Mouse (Mus musculus) MEL (cell line): ENCODE measurements around the gene Hist1h3b. TPM values are rescaled to one million over a fixed set of nuclear protein-coding genes. Genes with fewer than 3 reads are reported as not detected.

Experiments
- DNase-seq: peaks from one replicate; pipeline ENCODE4 v3.0.0; 2011; ENCODE audit warnings: low read depth, low spot score
- H3K27ac ChIP-seq: 2 replicates; pipeline ENCODE4 v1.5.1; 2012; ENCODE audit warnings: low read depth, mild to moderate bottlenecking, control low read depth, low read length, moderate library complexity; ENCODE audit not compliant: control insufficient read depth
- H3K27me3 ChIP-seq, 2 experiments: fragments of 150-350 bp in 1 of 2; sonication (generic) in 1 of 2; 2 replicates each; pipeline ENCODE4 v1.6.1; 2012; ENCODE audit warnings: low read length in 2 of 2, mild to moderate bottlenecking in 2 of 2, improper control_type of control experiment in 1 of 2, moderate library complexity in 1 of 2; ENCODE audit not compliant: insufficient read depth in 2 of 2, control insufficient read depth in 1 of 2
- H3K36me3 ChIP-seq, 2 experiments: 2 replicates each; pipeline ENCODE4 v1.6.1; 2012 to 2014; ENCODE audit warnings: low read length in 2 of 2, improper control_type of control experiment in 1 of 2, inconsistent platforms in 1 of 2, mild to moderate bottlenecking in 1 of 2; ENCODE audit not compliant: insufficient read depth in 2 of 2, control insufficient read depth in 1 of 2
- H3K4me1 ChIP-seq, 2 experiments: fragments of 150-350 bp in 1 of 2; sonication (generic) in 1 of 2; 2 replicates each; pipeline ENCODE4 v1.6.1; 2012; ENCODE audit warnings: low read length in 2 of 2, improper control_type of control experiment in 1 of 2, mild to moderate bottlenecking in 1 of 2; ENCODE audit not compliant: insufficient read depth in 2 of 2, control insufficient read depth in 1 of 2
- H3K4me3 ChIP-seq, 2 experiments: fragments of 150-350 bp in 1 of 2; sonication (generic) in 1 of 2; 2 replicates each; pipeline ENCODE4 v1.5.1; 2012; ENCODE audit warnings: low read depth in 2 of 2, low read length in 2 of 2, mild to moderate bottlenecking in 2 of 2, moderate library complexity in 2 of 2, control low read depth in 1 of 2, improper control_type of control experiment in 1 of 2; ENCODE audit not compliant: control insufficient read depth in 1 of 2, insufficient read depth in 1 of 2
- H3K79me2 ChIP-seq: 2 replicates; pipeline ENCODE4 v1.6.1; 2012; ENCODE audit warnings: mild to moderate bottlenecking, low read length, moderate library complexity; ENCODE audit not compliant: control insufficient read depth, poor library complexity, insufficient read depth
- H3K9ac ChIP-seq: 2 replicates; pipeline ENCODE4 v1.6.1; 2012; ENCODE audit warnings: low read depth, mild to moderate bottlenecking, control low read depth, low read length, moderate library complexity; ENCODE audit not compliant: control insufficient read depth, poor library complexity, severe bottlenecking
- H3K9me3 ChIP-seq: fragments of 150-350 bp; sonication (generic); replicated peaks from 2 replicates; pipeline ENCODE4 v1.6.1; 2012; ENCODE audit warnings: mild to moderate bottlenecking, low read length, improper control_type of control experiment, moderate library complexity; ENCODE audit not compliant: insufficient read depth
- CTCF ChIP-seq, 3 experiments: IDR thresholded peaks in 2 of 3; conservative IDR thresholded peaks in 1 of 3; 2 replicates each; pipeline ENCODE4 v1.5.1; 2011 to 2012; ENCODE audit warnings: low read length in 3 of 3, low read depth in 2 of 3, mild to moderate bottlenecking in 2 of 3, improper control_type of control experiment in 1 of 3, inconsistent platforms in 1 of 3, mixed read lengths in 1 of 3, moderate library complexity in 1 of 3; ENCODE audit not compliant: control insufficient read depth in 1 of 3, insufficient read depth in 1 of 3, poor library complexity in 1 of 3, severe bottlenecking in 1 of 3
- E2F4 ChIP-seq: IDR thresholded peaks from 2 replicates; pipeline ENCODE4 v1.6.1; 2011; ENCODE audit warnings: low read depth, low read length, improper control_type of control experiment, borderline replicate concordance
- ETS1 ChIP-seq: IDR thresholded peaks from 2 replicates; pipeline ENCODE4 v1.6.1; 2012; ENCODE audit warnings: low read depth, mild to moderate bottlenecking, inconsistent platforms, low read length, improper control_type of control experiment, moderate library complexity
- HCFC1 ChIP-seq: IDR thresholded peaks from 2 replicates; pipeline ENCODE4 v1.6.1; 2012; ENCODE audit warnings: low read depth, mild to moderate bottlenecking, inconsistent platforms, low read length, improper control_type of control experiment, moderate library complexity
- JUND ChIP-seq: IDR thresholded peaks from 2 replicates; pipeline ENCODE4 v1.6.1; 2011; ENCODE audit warnings: low read depth, mild to moderate bottlenecking, improper control_type of control experiment, low read length
- MAX ChIP-seq: IDR thresholded peaks from 2 replicates; pipeline ENCODE4 v1.6.1; 2011; ENCODE audit warnings: low read length, improper control_type of control experiment
- MEF2A ChIP-seq: IDR thresholded peaks from 2 replicates; pipeline ENCODE4 v1.6.1; 2014; ENCODE audit warnings: low read depth, mild to moderate bottlenecking, inconsistent platforms, low read length, improper control_type of control experiment; ENCODE audit not compliant: poor library complexity, insufficient replicate concordance, severe bottlenecking; ENCODE audit errors: extremely low read depth
- NELFE ChIP-seq: IDR thresholded peaks from 2 replicates; pipeline ENCODE4 v1.6.1; 2011; ENCODE audit warnings: low read depth, low read length, improper control_type of control experiment
- POLR2A ChIP-seq, 2 experiments: IDR thresholded peaks; 2 replicates each; pipeline ENCODE4 v1.6.1; 2011 to 2012; ENCODE audit warnings: low read length in 2 of 2, mild to moderate bottlenecking in 2 of 2, control low read depth in 1 of 2, improper control_type of control experiment in 1 of 2, low read depth in 1 of 2, moderate library complexity in 1 of 2; ENCODE audit not compliant: control insufficient read depth in 1 of 2, insufficient read depth in 1 of 2, poor library complexity in 1 of 2
- POLR2AphosphoS5 ChIP-seq: IDR thresholded peaks from 2 replicates; pipeline ENCODE4 v1.6.1; 2012; ENCODE audit warnings: low read depth, borderline replicate concordance, mild to moderate bottlenecking, inconsistent platforms, low read length, moderate library complexity, mixed read lengths
- SIN3A ChIP-seq: IDR thresholded peaks from 2 replicates; pipeline ENCODE4 v1.6.1; 2012; ENCODE audit warnings: low read length, improper control_type of control experiment, inconsistent platforms
- SMC3 ChIP-seq: IDR thresholded peaks from 2 replicates; pipeline ENCODE4 v1.6.1; 2011; ENCODE audit warnings: low read depth, low read length, improper control_type of control experiment
- TAL1 ChIP-seq: IDR thresholded peaks from 2 replicates; pipeline ENCODE4 v1.6.1; 2012; ENCODE audit warnings: mild to moderate bottlenecking, inconsistent platforms, low read length, moderate library complexity, mixed read lengths
- TBP ChIP-seq: IDR thresholded peaks from 2 replicates; pipeline ENCODE4 v1.8.0; 2011; ENCODE audit warnings: low read depth, low read length, improper control_type of control experiment
- ZMIZ1 ChIP-seq: IDR thresholded peaks from 2 replicates; pipeline ENCODE4 v1.6.1; 2012; ENCODE audit warnings: low read depth, mild to moderate bottlenecking, inconsistent platforms, low read length, improper control_type of control experiment, moderate library complexity
- polyA plus RNA-seq, 2 experiments: library from polyadenylated mRNA; stranded (reverse) in 1 of 2; unstranded in 1 of 2; fragments of >175 nt in 1 of 2; fragments of >200 nt in 1 of 2; gene quantifications; 2 replicates each; pipeline versions ENCODE4 v1.2.1 to v1.2.4; 2012; ENCODE audit warnings: low replicate concordance in 2 of 2, low read depth in 1 of 2; ENCODE audit not compliant: insufficient read length in 2 of 2, insufficient read depth in 1 of 2, missing spikeins in 1 of 2
- total RNA-seq: library from RNA; depleted of rRNA; stranded (reverse); fragments of 300-350 nt; gene quantifications from 2 replicates; pipeline ENCODE4 v1.2.3, GENCODE M21; 2012

Hist1h3b gene
- total and polyA plus RNA-seq, 3 experiments, result 6.6 to 1,725 TPM; not detected in 1

GRCm38 (mm10) chr13:23759916-23760239 lies 7.8 kb downstream of the Hist1h3b start:
- H3K9me3 ChIP-seq, result no peaks in the 10 kb centered on the region
- H3K79me2 ChIP-seq, result no peaks in the 10 kb centered on the region; the same call in 1 of the 2 replicates
- peaks cover 0 to 47% of the 10 kb centered on the region in 2 experiments; a peak in 2 of 4 replicates for H3K36me3 ChIP-seq
- no peaks in the 10 kb centered on the region for H3K27me3 ChIP-seq
- H3K9ac ChIP-seq, result peak overlapping the region; percentile 81
- peaks cover 0 to 19% of the 10 kb centered on the region in 2 experiments; a peak in 2 of 4 replicates for H3K4me1 ChIP-seq
- no peak for DNase-seq
- H3K4me3 ChIP-seq, result peak overlapping the region in 1 of 2 experiments; percentile 27; a peak in 2 of 4 replicates
- 0 out of 6 replicates have a peak, but pooled peaks of 1 of the 3 experiments have one; percentile 31 for TF ChIP-seq CTCF (IDR thresholded peaks at IDR 0.05 in 2 of 3, conservative IDR thresholded peaks at IDR 0.05 in 1 of 3; ENCODE audit: control insufficient read depth in 1 of 3, insufficient read depth in 1 of 3, low read depth in 2 of 3, low read length in 3 of 3, poor library complexity in 1 of 3, severe bottlenecking in 1 of 3)
- no peak for TF ChIP-seq MEF2A
- H3K27ac ChIP-seq, result peak overlapping the region; percentile 97

- H3K4me3 ChIP-seq, result peak overlapping the region; percentile 1 to 27; a peak in 3 of 4 replicates
- no peaks in the 10 kb centered on the region for H3K9me3 ChIP-seq
- H3K27ac ChIP-seq, result peak overlapping the region; percentile 97
- no peaks in the 10 kb centered on the region for H3K27me3 ChIP-seq
- H3K36me3 ChIP-seq, result peaks cover 0 to 42% of the 10 kb centered on the region in 2 experiments; a peak in 2 of 4 replicates
- peaks cover 0 to 16% of the 10 kb centered on the region in 2 experiments; a peak in 2 of 4 replicates for H3K4me1 ChIP-seq
- no peaks in the 10 kb centered on the region; the same call in 1 of the 2 replicates for H3K79me2 ChIP-seq
- peak; percentile 82 to 92; a peak in 3 of 4 replicates for TF ChIP-seq POLR2A (IDR thresholded peaks at IDR 0.05; ENCODE audit: control insufficient read depth in 1 of 2, insufficient read depth in 1 of 2, low read depth in 1 of 2, low read length in 2 of 2, poor library complexity in 1 of 2)
- TF ChIP-seq ZMIZ1, result no peak
- TF ChIP-seq ETS1, result no peak
- no peak for TF ChIP-seq HCFC1
- no peak for TF ChIP-seq SIN3A
- peak; percentile 94; the same call in 1 of the 2 replicates for TF ChIP-seq POLR2AphosphoS5
- 0 out of 2 replicates have a peak, but pooled peaks have one; percentile 11 for TF ChIP-seq TBP
- no peak for TF ChIP-seq NELFE
- no peak for TF ChIP-seq TAL1
- no peak for TF ChIP-seq JUND
- TF ChIP-seq E2F4, result no peak
- TF ChIP-seq MAX, result no peak
- TF ChIP-seq SMC3, result no peak
- TF ChIP-seq CTCF (IDR thresholded peaks at IDR 0.05 in 2 of 3, conservative IDR thresholded peaks at IDR 0.05 in 1 of 3; ENCODE audit: control insufficient read depth in 1 of 3, insufficient read depth in 1 of 3, low read depth in 2 of 3, low read length in 3 of 3, poor library complexity in 1 of 3, severe bottlenecking in 1 of 3), result peak in 1 of 3 experiments; percentile 6; a peak in 1 of 6 replicates
- peak; percentile 90 for DNase-seq
- peak overlapping the region; percentile 81 for H3K9ac ChIP-seq
These were observed 8.3 kb downstream of the Hist1h3b start for GRCm38 (mm10) chr13:23760240-23760971.
